In the genomic region with DNA sequence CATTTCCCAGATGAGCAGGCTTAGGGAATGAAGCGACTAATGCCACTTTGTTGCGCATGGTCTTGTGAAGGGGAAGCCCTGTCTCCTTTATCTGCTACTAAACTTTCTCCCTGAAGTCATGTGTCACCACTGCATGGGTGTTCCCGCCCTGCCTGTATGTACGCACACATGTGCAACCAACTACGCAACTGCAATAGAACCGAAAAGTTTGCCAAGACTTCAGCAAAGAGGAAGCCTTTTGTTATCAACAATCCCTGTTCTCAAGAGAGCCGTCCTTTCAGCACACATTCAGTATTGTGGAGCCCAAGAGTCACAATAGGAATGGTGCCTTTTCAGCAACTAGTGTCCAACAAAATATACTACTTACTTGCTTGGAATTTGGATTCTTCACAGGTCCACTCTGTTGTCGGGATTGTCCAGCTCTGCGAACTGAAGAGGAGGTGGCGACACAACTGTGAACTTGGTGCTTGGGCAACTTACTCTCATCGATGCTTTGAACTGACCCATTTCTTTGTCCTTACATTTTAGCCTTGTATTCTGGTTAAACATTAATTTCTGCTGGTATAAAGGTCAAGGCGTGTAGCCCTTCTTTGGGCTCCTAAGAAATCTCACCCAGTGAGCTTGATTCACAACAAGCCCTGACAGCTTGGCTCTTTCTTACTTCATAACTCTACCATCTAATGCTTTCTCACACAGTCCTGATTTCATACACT, we compare ENCODE assay signal across 9 mouse cellular contexts. TPM values are rescaled to one million over a fixed set of nuclear protein-coding genes. Genes with fewer than 3 reads are reported as not detected.
DNase-seq lines count a peak whose midpoint lies in the region; ATAC-seq and TF ChIP-seq lines count a peak whose summit lies in the region.
"Had no signal": no experiment of that assay in that cellular context is flagged by ENCODE, and none has a peak within 500 bp of the region (broad histone marks: within the 10 kb centered on the region; RNA-seq: fewer than 3 reads in every experiment).

A gene (minus strand): TSS at position 500 of the 713 bp plus-strand sequence.

- H3K4me2 ChIP-seq in kidney, embryonic 14.5 days (replicated peaks; ENCODE audit: low read depth, low read length) = no peak within 1 kb of the TSS
- H3K4me2 ChIP-seq: hindbrain, embryonic 15.5 days had no signal

- TF ChIP-seq POLR2A in brain, embryonic 14.5 days (IDR thresholded peaks at IDR 0.05; ENCODE audit: borderline replicate concordance, extremely low read depth, insufficient read depth, insufficient read length, poor library complexity, severe bottlenecking) = no peak

- no peaks in the 10 kb centered on the region; the same call in 1 of the 2 replicates for H3K4me1 ChIP-seq in kidney, embryonic 14.5 days (ENCODE audit: control insufficient read depth, insufficient read depth, low read length)
- H3K4me1 ChIP-seq: hindbrain, embryonic 15.5 days had no signal

- no peak for TF ChIP-seq CTCF in brain, embryonic 14.5 days (IDR thresholded peaks at IDR 0.05; ENCODE audit: borderline replicate concordance, extremely low read depth, insufficient read depth, insufficient read length)

- intact Hi-C loops in gastrocnemius, postnatal 14 days (cut with DNase I; ENCODE audit: low total_unique reads) = no loop called here
- intact Hi-C loops in left cerebral cortex, postnatal 25 days (cut with DNase I) = no loop called here

- DNase-seq in gastrocnemius, postnatal 14 days = no peak
- DNase-seq in gastrocnemius, adult 18-20 months (ENCODE audit: low spot score) = no peak
- DNase-seq in brain, embryonic 14.5 days (ENCODE audit: low read depth) = no peak
- DNase-seq in urinary bladder, postnatal 14 days (ENCODE audit: low spot score) = no peak
- no peak for DNase-seq in left cerebral cortex, postnatal 25 days (ENCODE audit: low spot score in 2 of 2)
- no peak for DNase-seq in embryo, embryonic 11 days

- no peak for ATAC-seq in kidney, embryonic 14.5 days (ENCODE audit: low FRiP score, low TSS enrichment)
- peak; percentile 58 for ATAC-seq in megakaryocyte progenitor cell, adult 5-6 weeks (replicated peaks; ENCODE audit: poor library complexity)

- no peaks in the 10 kb centered on the region for H3K9me3 ChIP-seq in kidney, embryonic 14.5 days (ENCODE audit: control insufficient read depth, low read length)
- H3K9me3 ChIP-seq: hindbrain, embryonic 15.5 days had no signal

- H3K27me3 ChIP-seq in kidney, embryonic 14.5 days (ENCODE audit: control insufficient read depth, insufficient read depth, low read length) = no peaks in the 10 kb centered on the region
- H3K27me3 ChIP-seq: hindbrain, embryonic 15.5 days had no signal

- 0 out of 2 replicates have a peak within 1 kb of the TSS, but pooled peaks have one; percentile 11 for H3K27ac ChIP-seq in kidney, embryonic 14.5 days (ENCODE audit: low read depth, low read length)
- H3K27ac ChIP-seq: hindbrain, embryonic 15.5 days had no signal

- H3K4me3 ChIP-seq in kidney, embryonic 14.5 days (ENCODE audit: low read length) = no peak within 1 kb of the TSS
- H3K4me3 ChIP-seq: hindbrain, embryonic 15.5 days had no signal

- 84% methylated on average over 12 of the region's 12 CpGs for WGBS in kidney, embryonic 14.5 days

- H3K9ac ChIP-seq in kidney, embryonic 14.5 days (ENCODE audit: low read depth, low read length) = no peak within 1 kb of the TSS
- H3K9ac ChIP-seq: hindbrain, embryonic 15.5 days had no signal

- H3K36me3 ChIP-seq in kidney, embryonic 14.5 days (ENCODE audit: control insufficient read depth, insufficient read depth, low read length) = no peaks in the 10 kb centered on the region
- H3K36me3 ChIP-seq: hindbrain, embryonic 15.5 days had no signal

RNA-seq across cellular contexts. Expression of the gene that starts here (rescaled TPM):
- total RNA-seq in gastrocnemius, postnatal 14 days (2021) = 10 to 100 TPM; 20.5 to 28.2 TPM
- total RNA-seq in gastrocnemius, adult 18-20 months (2021) = under 1 TPM; 0.66 to 0.71 TPM
- 11.2 and 13.8 TPM in 2 replicates for polyA plus RNA-seq in brain, embryonic 14.5 days (2012; rRNA removed)
- polyA plus RNA-seq in kidney, embryonic 14.5 days (2014; fragmentation: Nextera tagmentation; extraction: Ambion mirVana) = 7.1 and 8.4 TPM in 2 replicates
- not detected in 2 replicates for total RNA-seq in megakaryocyte progenitor cell, adult 5-6 weeks (2015)
- total RNA-seq in megakaryocyte progenitor cell, adult 5-6 weeks (2017) = not detected in 2 replicates
- total RNA-seq in left cerebral cortex, postnatal 25 days (2021) = 1 to 10 TPM; 5.4 to 7.0 TPM

Comparison
In these comparisons a context has a peak if more than half of its experiments do, and no peak if none do; other contexts are left out.
1. Peak in ATAC-seq in megakaryocyte progenitor cell, adult 5-6 weeks; RNA of the gene not detected or under 1 TPM.